8 mouse cellular contexts compared by ENCODE assay signal in the genomic region with DNA sequence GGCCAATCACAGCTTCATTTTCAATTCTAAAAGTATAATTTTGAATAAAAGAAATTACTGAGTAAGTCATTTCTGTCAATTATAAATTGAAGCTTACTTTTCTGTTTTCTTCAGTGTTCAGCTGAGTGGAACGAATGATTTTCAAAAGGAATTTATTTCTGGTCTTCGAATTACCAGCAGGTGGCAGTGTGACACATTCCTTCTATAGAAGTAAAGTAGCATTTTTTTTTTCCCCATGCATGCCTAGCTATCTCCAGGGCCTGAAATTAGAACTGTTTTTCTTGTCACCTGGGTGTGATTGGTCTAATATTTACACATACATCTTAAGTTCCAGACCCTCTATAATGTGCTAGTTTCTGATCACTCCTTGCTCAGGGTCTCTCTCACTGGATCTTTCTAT.
DNase-seq lines count a peak whose midpoint lies in the region; ATAC-seq and TF ChIP-seq lines count a peak whose summit lies in the region.

No protein-coding gene starts in this region.

- H3K4me2 ChIP-seq in kidney, postnatal 0 days (ENCODE audit: low read length): no peak overlapping the region
- no peak overlapping the region for H3K4me2 ChIP-seq in kidney, embryonic 14.5 days (replicated peaks; ENCODE audit: low read depth, low read length)
- no peak overlapping the region for H3K4me2 ChIP-seq in CH12.LX (ENCODE audit: insufficient read depth, low read depth, poor library complexity, severe bottlenecking)

- no peak for TF ChIP-seq EP300 in CH12.LX (IDR thresholded peaks at IDR 0.05; ENCODE audit: low read length)

- no peak overlapping the region for H3K4me3 ChIP-seq in kidney, postnatal 0 days (replicated peaks; ENCODE audit: low read depth, low read length)
- H3K4me3 ChIP-seq in kidney, embryonic 14.5 days (ENCODE audit: low read length): no peak overlapping the region
- H3K4me3 ChIP-seq in CH12.LX (replicated peaks in 1 of 3; ENCODE audit: low read depth in 2 of 3, low read length in 2 of 3, poor library complexity in 1 of 3): no peak overlapping the region

- H3K36me3 ChIP-seq in kidney, postnatal 0 days (ENCODE audit: insufficient read depth, low read length): no peaks in the 10 kb centered on the region
- no peaks in the 10 kb centered on the region for H3K36me3 ChIP-seq in kidney, embryonic 14.5 days (ENCODE audit: control insufficient read depth, insufficient read depth, low read length)
- H3K36me3 ChIP-seq in CH12.LX (replicated peaks in 1 of 2; ENCODE audit: control insufficient read depth in 1 of 2, insufficient read depth in 1 of 2, low read length in 1 of 2): no peaks in the 10 kb centered on the region

- H3K9me3 ChIP-seq in kidney, postnatal 0 days (replicated peaks; ENCODE audit: low read length): no peaks in the 10 kb centered on the region
- no peaks in the 10 kb centered on the region for H3K9me3 ChIP-seq in kidney, embryonic 14.5 days (ENCODE audit: control insufficient read depth, low read length)
- no peaks in the 10 kb centered on the region for H3K9me3 ChIP-seq in CH12.LX (replicated peaks; ENCODE audit: low read length)

- H3K9ac ChIP-seq in kidney, postnatal 0 days (ENCODE audit: low read depth, low read length): no peak overlapping the region
- H3K9ac ChIP-seq in kidney, embryonic 14.5 days (ENCODE audit: low read depth, low read length): no peak overlapping the region
- H3K9ac ChIP-seq in CH12.LX (ENCODE audit: insufficient read depth, low read depth): no peak overlapping the region

- WGBS in kidney, postnatal 0 days: 18% methylated on average over 2 of the region's 2 CpGs
- WGBS in kidney, embryonic 14.5 days: 30% methylated on average over 2 of the region's 2 CpGs

- no peak for TF ChIP-seq POLR2A in CH12.LX (IDR thresholded peaks at IDR 0.05; ENCODE audit: low read depth, low read length)

- peak; percentile 46 for TF ChIP-seq RAD21 in CH12.LX (IDR thresholded peaks at IDR 0.05; ENCODE audit: low read depth, low read length)

- in situ Hi-C loops in CH12.LX (cut with MboI; ENCODE audit: low pct_ligation_motif_present, low pct_unique_long_range_greater_than_20kb, low sequenced_read_pairs): no loop called here

- ATAC-seq in kidney, postnatal 0 days (replicated peaks; ENCODE audit: low FRiP score, low read depth): no peak
- no peak for ATAC-seq in kidney, embryonic 14.5 days (ENCODE audit: low FRiP score, low TSS enrichment)

- DNase-seq in adrenal gland, postnatal 25 days: peak; percentile 0
- no peak for DNase-seq in adrenal gland, adult 2 months
- peak; percentile 67 for DNase-seq in kidney, postnatal 0 days (ENCODE audit: low spot score)
- DNase-seq in CH12.LX (ENCODE audit: extremely low read depth): peak; percentile 40
- peak; percentile 1 for DNase-seq in layer of hippocampus, adult 9-11 months
- DNase-seq in thymus, postnatal 36 days: no peak
- DNase-seq in spleen, adult 12 weeks (ENCODE audit: low spot score): no peak

- H3K79me2 ChIP-seq in CH12.LX (replicated peaks; ENCODE audit: control insufficient read depth, extremely low read depth, insufficient read depth, poor library complexity, severe bottlenecking): no peaks in the 10 kb centered on the region

- dilution Hi-C loops in CH12.LX (cut with MboI; ENCODE audit: extremely low pct_ligation_motif_present, extremely low pct_unique_long_range_greater_than_20kb, low sequenced_read_pairs): no loop called here

- no peaks in the 10 kb centered on the region for H3K27me3 ChIP-seq in kidney, postnatal 0 days (ENCODE audit: insufficient read depth, low read length)
- no peaks in the 10 kb centered on the region for H3K27me3 ChIP-seq in kidney, embryonic 14.5 days (ENCODE audit: control insufficient read depth, insufficient read depth, low read length)
- no peaks in the 10 kb centered on the region for H3K27me3 ChIP-seq in CH12.LX (replicated peaks)

- H3K4me1 ChIP-seq in kidney, postnatal 0 days (replicated peaks; ENCODE audit: insufficient read depth, low read length): no peaks in the 10 kb centered on the region
- H3K4me1 ChIP-seq in kidney, embryonic 14.5 days (ENCODE audit: control insufficient read depth, insufficient read depth, low read length): no peaks in the 10 kb centered on the region
- H3K4me1 ChIP-seq in CH12.LX (ENCODE audit: control insufficient read depth in 1 of 2, insufficient read depth in 2 of 2): no peaks in the 10 kb centered on the region

- peak; percentile 70 for TF ChIP-seq CTCF in kidney, postnatal 0 days (IDR thresholded peaks at IDR 0.05; ENCODE audit: low read depth)
- TF ChIP-seq CTCF in CH12.LX (conservative IDR thresholded peaks at IDR 0.05 in 1 of 2, IDR thresholded peaks at IDR 0.05 in 1 of 2; ENCODE audit: low read depth in 2 of 2, low read length in 2 of 2): peak in 1 of 2 experiments; percentile 49; a peak in 2 of 4 replicates

- no peak overlapping the region for H3K27ac ChIP-seq in kidney, postnatal 0 days
- H3K27ac ChIP-seq in kidney, embryonic 14.5 days (ENCODE audit: low read depth, low read length): no peak overlapping the region
- no peak overlapping the region for H3K27ac ChIP-seq in CH12.LX (ENCODE audit: insufficient read depth, low read depth)

TF ChIP-seq in CH12.LX, 34 proteins besides CTCF, POLR2A, EP300 and RAD21:
- TF ChIP-seq ZNF384 (IDR thresholded peaks at IDR 0.05; ENCODE audit: low read depth, low read length): peak; percentile 76
- TF ChIP-seq MAFK (IDR thresholded peaks at IDR 0.05; ENCODE audit: insufficient replicate concordance, low read length): no peak
- peak; percentile 38; the same call in 1 of the 2 replicates for TF ChIP-seq SMC3 (IDR thresholded peaks at IDR 0.05; ENCODE audit: low read depth, low read length)

Comparison
In these comparisons a context has a peak if more than half of its experiments do, and no peak if none do; other contexts are left out.
1. DNase-seq: peak in adrenal gland, postnatal 25 days (single experiment), kidney, postnatal 0 days (single experiment), CH12.LX (single experiment) and layer of hippocampus, adult 9-11 months (single experiment); none in adrenal gland, adult 2 months (single experiment), thymus, postnatal 36 days (0 of 2) and spleen, adult 12 weeks (single experiment).